Mouse (Mus musculus) midbrain, postnatal 0 days (tissue): Measurements from ENCODE around the gene Polr1d. TPM values are rescaled to one million over a fixed set of nuclear protein-coding genes. Genes with fewer than 3 reads are reported as not detected.
A peak's percentile ranks its signal among the peaks of the same experiment; 100 is the strongest.

ENCODE experiments used
- ATAC-seq: fragments of 200-750 bp; cut with Nextera tagmentation; 2 replicates; pipeline ENCODE4 v1.8.0; 2017; ENCODE audit warnings: moderate number of reproducible peaks, mild to moderate bottlenecking, moderate TSS enrichment, moderate library complexity; ENCODE audit not compliant: low FRiP score
- DNase-seq: peaks from one replicate; pipeline ENCODE4 v3.0.0-alpha.2; 2015; ENCODE audit warnings: low spot score
- H3K27ac ChIP-seq: fragments of 300-500 bp; sonication (generic); 2 replicates; pipeline ENCODE4 v1.5.1; 2014; ENCODE audit warnings: low read depth, mild to moderate bottlenecking, low read length, mixed read lengths
- H3K27me3 ChIP-seq: fragments of 300-500 bp; sonication (generic); 2 replicates; pipeline ENCODE4 v1.6.1; 2014; ENCODE audit warnings: low read length, control low read depth, mixed read lengths; ENCODE audit not compliant: insufficient read depth
- H3K36me3 ChIP-seq: fragments of 300-500 bp; sonication (generic); 2 replicates; pipeline ENCODE4 v1.6.1; 2014; ENCODE audit warnings: low read length, control low read depth, mixed read lengths; ENCODE audit not compliant: insufficient read depth
- H3K4me1 ChIP-seq: fragments of 300-500 bp; sonication (generic); 2 replicates; pipeline ENCODE4 v1.6.1; 2014; ENCODE audit warnings: mild to moderate bottlenecking, control low read depth, antibody characterized with exemption, low read length, mixed read lengths; ENCODE audit not compliant: insufficient read depth
- H3K4me2 ChIP-seq: fragments of 300-500 bp; sonication (generic); 2 replicates; pipeline ENCODE4 v1.6.1; 2014; ENCODE audit warnings: low read depth, mild to moderate bottlenecking, low read length, mixed read lengths; ENCODE audit not compliant: poor library complexity, severe bottlenecking
- H3K4me3 ChIP-seq: fragments of 300-500 bp; sonication (generic); 2 replicates; pipeline ENCODE4 v1.5.1; 2014; ENCODE audit warnings: low read depth, mild to moderate bottlenecking, low read length, moderate library complexity
- H3K9ac ChIP-seq: fragments of 300-500 bp; sonication (generic); replicated peaks from 2 replicates; pipeline ENCODE4 v1.6.1; 2014; ENCODE audit warnings: mild to moderate bottlenecking, low read length, moderate library complexity, mixed read lengths; ENCODE audit not compliant: poor library complexity, severe bottlenecking
- H3K9me3 ChIP-seq: fragments of 300-500 bp; sonication (generic); 2 replicates; pipeline ENCODE4 v1.6.1; 2016; ENCODE audit warnings: low read length, control low read depth
- CTCF ChIP-seq: IDR thresholded peaks from 2 replicates; pipeline ENCODE4 v1.5.1; 2016; ENCODE audit warnings: antibody characterized with exemption, mild to moderate bottlenecking
- WGBS: fragments of 180-500 bp; shearing (Covaris S2); extraction: QIAGEN DNeasy Blood & Tissue Kit; methylation state at CpG from one replicate; pipeline ENCODE4 v1.1.7; 2014; 5-methylcytosine and 5-hydroxymethylcytosine counted together
- polyA plus RNA-seq: library from polyadenylated mRNA; unstranded; fragments of >200 nt; fragmentation: Nextera tagmentation; extraction: Ambion mirVana; gene quantifications from 2 replicates; pipeline ENCODE4 v1.2.1, GENCODE M21; 2015
- total RNA-seq: library from RNA; depleted of rRNA; stranded (reverse); fragments of >200 nt; gene quantifications from 2 replicates; pipeline ENCODE4 v1.2.3, GENCODE M21; 2014; rRNA removed

The Polr1d gene
- total RNA-seq = 58.4 and 60.1 TPM in 2 replicates
- polyA plus RNA-seq = 89.4 and 91.0 TPM in 2 replicates

- ATAC-seq (no peak; the same call in none of the 2 replicates), DNase-seq (peak; percentile 34)
- Histone ChIP-seq H3K27me3 (no peaks in the 10 kb centered on the region), H3K4me3 (peak within 1 kb of the TSS; percentile 72), H3K9me3 (no peaks in the 10 kb centered on the region), H3K4me1 (no peaks in the 10 kb centered on the region), H3K4me2 (peak within 1 kb of the TSS; percentile 89), H3K27ac (peak within 1 kb of the TSS; percentile 72), H3K36me3 (0 out of 2 replicates have a peak, but pooled peaks cover 5% of the 10 kb centered on the region), H3K9ac (peak within 1 kb of the TSS; percentile 70)
- no peak for TF ChIP-seq CTCF
- 1% methylated on average over 16 of the region's 17 CpGs for WGBS
Measured at GRCm38 (mm10) chr5:147076799-147077165, at the start of gene Polr1d. Gene Polr1d, plus strand, starts transcription at chr5:147077050.

DNA sequence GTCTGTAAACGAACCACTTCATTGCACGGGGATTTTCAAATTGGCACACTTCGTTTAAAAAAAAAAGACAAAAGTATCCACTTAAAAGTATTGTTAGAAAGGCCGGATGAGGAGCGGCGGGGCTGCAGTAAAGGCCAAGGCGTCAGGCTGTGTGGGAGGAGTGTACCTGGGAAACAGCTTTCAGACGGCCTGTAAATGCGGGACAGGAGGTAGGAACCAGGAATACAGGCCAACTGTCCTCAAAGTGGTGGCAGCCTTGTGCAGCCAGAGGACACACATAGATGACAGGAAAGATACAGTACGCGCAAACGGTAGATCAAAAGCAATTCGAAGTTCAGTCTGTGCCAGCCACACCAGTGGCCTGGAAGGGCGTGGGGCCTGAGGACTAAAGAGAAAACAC lies 45.6 kb upstream of the Polr1d start:
- H3K4me1 ChIP-seq = no peaks in the 10 kb centered on the region
- H3K9me3 ChIP-seq = no peaks in the 10 kb centered on the region
- ATAC-seq (no peak), DNase-seq (no peak)
- H3K4me2 ChIP-seq = no peak overlapping the region
- peaks cover 11% of the 10 kb centered on the region; the same call in 1 of the 2 replicates for H3K36me3 ChIP-seq
- H3K27ac ChIP-seq = no peak overlapping the region
- no peak overlapping the region for H3K9ac ChIP-seq
- H3K4me3 ChIP-seq = no peak overlapping the region
- no peaks in the 10 kb centered on the region for H3K27me3 ChIP-seq
- TF ChIP-seq CTCF = no peak
- 89% methylated on average over 14 of the region's 14 CpGs for WGBS

- DNase-seq (no peak), ATAC-seq (no peak)
- 95% methylated on average over 13 of the region's 13 CpGs for WGBS
- Histone ChIP-seq H3K9ac (no peak overlapping the region), H3K4me2 (no peak overlapping the region), H3K36me3 (peaks cover 6% of the 10 kb centered on the region; the same call in 1 of the 2 replicates), H3K27ac (no peak overlapping the region), H3K4me1 (no peaks in the 10 kb centered on the region), H3K9me3 (no peaks in the 10 kb centered on the region), H3K27me3 (no peaks in the 10 kb centered on the region), H3K4me3 (no peak overlapping the region)
- TF ChIP-seq CTCF = no peak
Measured at GRCm38 (mm10) chr5:147033155-147033554, 43.7 kb upstream of the Polr1d start.

DNA sequence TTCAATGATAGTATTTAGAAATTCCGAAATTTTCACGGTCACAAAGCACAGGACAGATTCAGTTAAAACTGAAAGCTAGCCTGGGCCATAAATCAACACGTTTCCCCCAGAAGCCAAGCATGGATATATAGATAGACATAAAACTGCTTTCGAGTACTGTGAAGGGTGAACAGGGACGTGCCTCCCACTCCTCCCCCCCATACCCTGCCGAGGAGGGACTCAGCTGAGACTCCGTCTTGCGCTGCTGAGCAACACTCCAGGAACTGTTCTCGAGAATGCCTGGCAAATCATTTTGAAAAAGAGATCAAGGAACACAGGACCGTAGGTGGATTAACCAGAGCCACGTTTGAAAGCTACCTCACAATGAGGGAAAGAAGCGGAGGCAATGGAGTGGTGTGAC lies 42.6 kb upstream of the Polr1d start:
- Histone ChIP-seq H3K4me2 (no peak overlapping the region), H3K4me3 (no peak overlapping the region), H3K4me1 (no peaks in the 10 kb centered on the region), H3K27me3 (no peaks in the 10 kb centered on the region), H3K9me3 (no peaks in the 10 kb centered on the region), H3K27ac (no peak overlapping the region), H3K36me3 (peaks cover 2% of the 10 kb centered on the region; the same call in 1 of the 2 replicates), H3K9ac (no peak overlapping the region)
- TF ChIP-seq CTCF = no peak
- WGBS = 59% methylated on average over 12 of the region's 12 CpGs
- no peak for ATAC-seq
- no peak for DNase-seq

GRCm38 (mm10) chr5:147035301-147035700 lies 41.5 kb upstream of the Polr1d start:
- WGBS = 88% methylated on average over 6 of the region's 6 CpGs
- Histone ChIP-seq H3K9ac (no peak overlapping the region), H3K9me3 (no peaks in the 10 kb centered on the region), H3K27ac (no peak overlapping the region), H3K4me1 (no peaks in the 10 kb centered on the region), H3K36me3 (peaks cover 2% of the 10 kb centered on the region; the same call in 1 of the 2 replicates), H3K4me3 (no peak overlapping the region), H3K4me2 (no peak overlapping the region), H3K27me3 (no peaks in the 10 kb centered on the region)
- DNase-seq = no peak
- TF ChIP-seq CTCF = no peak
- ATAC-seq = no peak

GRCm38 (mm10) chr5:147036028-147036427 lies 40.8 kb upstream of the Polr1d start:
- H3K4me2 ChIP-seq = no peak overlapping the region
- H3K9me3 ChIP-seq = no peaks in the 10 kb centered on the region
- ATAC-seq = no peak
- no peak for DNase-seq
- no peak overlapping the region for H3K27ac ChIP-seq
- 88% methylated on average over 10 of the region's 10 CpGs for WGBS
- no peak overlapping the region for H3K4me3 ChIP-seq
- TF ChIP-seq CTCF = no peak
- H3K4me1 ChIP-seq = no peaks in the 10 kb centered on the region
- no peaks in the 10 kb centered on the region for H3K27me3 ChIP-seq
- peaks cover 2% of the 10 kb centered on the region; the same call in 1 of the 2 replicates for H3K36me3 ChIP-seq
- H3K9ac ChIP-seq = no peak overlapping the region
